Mouse (Mus musculus): ENCODE data around the gene Spata18. TPM values are rescaled to one million over a fixed set of nuclear protein-coding genes. Genes with fewer than 3 reads are reported as not detected.
A peak's percentile ranks its signal among the peaks of the same experiment; 100 is the strongest.

Spata18 gene
- 0.17 TPM in 1 of 2 replicates, not detected in the other for polyA plus RNA-seq (2012; rRNA removed)

DNA sequence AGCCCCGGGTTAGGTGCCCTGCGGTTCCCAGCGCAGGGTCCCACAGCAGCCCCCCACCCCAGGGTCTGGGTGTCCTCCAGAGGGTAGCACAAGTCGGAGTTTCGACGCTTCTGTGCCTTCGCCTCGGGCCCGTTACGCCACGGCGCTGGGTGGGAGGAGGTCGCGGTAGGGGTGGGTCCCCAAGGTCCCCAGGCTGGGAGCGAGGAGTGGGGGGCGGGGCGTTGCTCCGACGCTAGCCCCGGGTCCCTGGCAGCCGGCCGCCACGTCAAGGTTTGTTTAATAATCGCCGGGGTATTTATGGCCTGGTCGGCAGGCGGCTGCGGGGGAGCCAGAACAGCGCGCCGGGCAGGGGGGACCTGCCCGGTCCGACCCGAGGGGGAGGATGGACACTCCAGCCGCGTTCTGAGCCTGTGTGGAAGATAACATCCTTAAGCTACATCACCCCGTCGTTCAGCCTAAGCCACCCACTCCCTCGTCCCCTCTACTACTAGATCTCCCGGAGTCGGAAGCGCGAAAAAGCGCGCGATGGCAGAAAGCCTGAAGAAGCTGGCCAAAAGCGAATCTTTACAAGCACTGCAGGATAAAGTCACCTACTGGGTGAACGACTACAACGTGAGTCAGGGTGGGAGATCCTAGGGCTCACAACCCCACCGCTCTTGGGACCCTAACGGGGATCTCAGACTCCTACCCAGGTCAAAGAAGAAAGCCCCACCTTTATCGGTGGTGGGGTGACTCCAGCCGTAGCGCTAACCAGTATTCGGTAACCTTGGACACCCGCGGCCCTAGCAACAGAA, at the start of gene Spata18:
TSS of gene Spata18 (plus strand) at position 319 of the 794 bp plus-strand sequence.
- no peak for DNase-seq (ENCODE audit: extremely low spot score in 1 of 2, low spot score in 1 of 2)

DNA sequence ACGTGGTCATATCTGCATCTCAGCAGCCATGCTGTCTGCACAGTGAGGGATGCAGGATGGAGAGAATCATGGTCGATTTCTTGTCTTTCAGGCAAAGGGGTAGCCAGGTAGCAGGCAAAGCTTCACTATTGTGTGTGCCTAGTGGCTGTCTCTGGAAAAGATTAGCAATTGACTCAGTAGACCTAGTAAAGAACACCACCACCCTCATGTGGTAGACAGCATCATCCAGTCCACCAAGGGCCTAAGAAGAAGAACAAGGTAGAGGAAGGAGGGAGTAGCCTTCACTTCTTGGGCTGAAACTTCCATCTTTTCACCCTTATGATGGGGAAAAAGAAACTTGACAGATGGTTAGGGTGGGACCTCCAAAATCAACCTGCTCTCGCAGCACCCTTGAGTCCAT, 48.3 kb upstream of the Spata18 start:
- no peak for DNase-seq (ENCODE audit: extremely low spot score in 1 of 2, low spot score in 1 of 2)

DNA sequence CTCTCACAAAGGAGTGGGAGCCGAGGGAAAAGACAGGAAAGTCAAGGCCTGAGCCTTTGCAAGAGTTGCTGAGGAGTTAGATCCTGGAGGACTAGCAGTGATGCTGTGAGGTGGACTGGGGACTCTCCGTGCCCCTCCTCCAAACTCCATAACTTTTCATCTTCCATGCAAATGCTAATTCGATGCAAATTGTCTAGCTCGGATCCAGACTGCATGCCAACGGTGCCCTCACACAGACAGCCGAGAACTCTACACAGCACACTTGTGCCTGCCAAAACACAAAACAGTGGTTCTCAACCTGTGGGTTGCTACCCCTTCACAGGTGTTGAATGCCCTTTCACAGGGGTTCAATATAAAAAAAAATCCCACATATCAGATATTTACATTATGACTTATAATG, 46.6 kb upstream of the Spata18 start:
- peak in 1 of 2 experiments; percentile 19 for DNase-seq (ENCODE audit: extremely low spot score in 1 of 2, low spot score in 1 of 2)

DNA sequence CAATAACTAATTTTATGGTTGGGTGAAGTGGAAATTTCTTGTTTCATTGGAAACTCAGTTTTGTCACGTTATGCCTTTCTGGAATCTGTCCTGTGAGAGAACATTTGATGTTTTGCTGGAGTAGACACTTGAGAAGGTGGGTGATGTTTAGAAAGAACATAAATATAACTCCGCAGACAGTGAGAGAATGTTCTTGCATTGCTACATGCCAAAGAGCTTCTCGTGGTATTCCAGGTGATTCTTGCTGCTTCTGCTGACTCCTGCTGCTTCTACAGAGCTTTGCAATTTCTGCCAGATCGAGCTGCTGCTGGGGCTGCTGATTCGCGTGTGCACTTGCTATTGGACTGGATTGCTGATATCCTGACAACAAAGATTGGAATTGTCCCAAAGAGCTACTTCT, 46.2 kb upstream of the Spata18 start:
- peak in 1 of 2 experiments; percentile 36 for DNase-seq (ENCODE audit: extremely low spot score in 1 of 2, low spot score in 1 of 2)

DNA sequence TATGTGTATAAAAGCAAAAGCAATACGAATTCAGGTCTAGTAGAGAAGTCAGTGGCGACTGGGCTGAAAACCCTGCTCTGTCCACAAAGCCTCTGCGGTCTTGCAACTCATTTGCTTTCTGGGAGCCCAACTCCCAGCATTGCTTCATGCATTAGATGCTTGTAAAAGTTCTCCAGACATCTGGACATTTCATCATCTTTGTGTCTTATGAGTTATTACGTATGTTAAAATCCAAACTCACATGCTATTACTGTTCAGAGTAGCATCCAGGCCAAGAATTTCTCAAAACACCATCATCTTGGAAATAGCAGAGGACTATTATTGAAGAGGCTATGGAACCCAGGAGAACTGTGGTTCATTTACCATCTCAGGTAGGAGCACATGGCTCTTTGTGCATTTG, 40.1 kb upstream of the Spata18 start:
- DNase-seq (ENCODE audit: extremely low spot score in 1 of 2, low spot score in 1 of 2): no peak

DNA sequence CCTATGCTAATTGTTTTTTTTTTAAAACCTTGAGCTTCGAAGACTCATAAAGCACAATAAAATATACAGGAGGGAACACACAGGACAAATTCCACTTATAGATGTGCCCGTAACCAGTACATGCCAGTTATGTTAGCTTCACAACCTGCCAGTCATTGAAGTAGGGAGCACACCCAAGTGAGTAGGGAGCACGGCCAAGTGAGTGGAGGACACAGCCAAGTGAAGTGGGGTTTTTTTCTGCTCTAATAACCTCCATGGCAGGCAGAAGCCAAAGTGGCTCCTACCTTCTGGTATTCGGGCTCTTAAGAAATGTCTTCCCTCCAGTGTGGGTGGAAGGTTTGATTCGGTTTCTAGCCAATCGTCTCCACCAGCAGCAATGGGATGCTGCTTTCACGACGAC, 37.9 kb upstream of the Spata18 start:
- no peak for DNase-seq (ENCODE audit: extremely low spot score in 1 of 2, low spot score in 1 of 2)

DNA sequence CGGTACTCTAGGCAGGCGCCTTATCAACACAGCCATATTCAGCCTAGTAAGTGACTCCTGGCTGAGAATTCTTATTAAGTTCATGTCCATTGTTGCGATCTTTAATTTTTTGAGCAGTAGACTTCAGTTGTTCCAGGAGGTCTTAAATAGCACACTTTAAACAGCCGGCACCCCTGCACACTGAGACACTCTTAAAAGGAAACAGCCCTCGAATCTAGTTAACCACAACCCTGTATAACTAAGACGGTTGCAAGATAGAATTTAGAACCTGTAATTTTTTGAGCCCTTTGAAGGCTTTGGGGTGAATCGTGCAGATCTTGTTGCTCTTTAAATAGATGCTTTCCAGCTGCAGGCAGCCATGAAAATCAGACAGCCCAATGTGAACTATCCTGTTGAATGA, 36.0 kb upstream of the Spata18 start:
- no peak for DNase-seq (ENCODE audit: extremely low spot score in 1 of 2, low spot score in 1 of 2)

DNA sequence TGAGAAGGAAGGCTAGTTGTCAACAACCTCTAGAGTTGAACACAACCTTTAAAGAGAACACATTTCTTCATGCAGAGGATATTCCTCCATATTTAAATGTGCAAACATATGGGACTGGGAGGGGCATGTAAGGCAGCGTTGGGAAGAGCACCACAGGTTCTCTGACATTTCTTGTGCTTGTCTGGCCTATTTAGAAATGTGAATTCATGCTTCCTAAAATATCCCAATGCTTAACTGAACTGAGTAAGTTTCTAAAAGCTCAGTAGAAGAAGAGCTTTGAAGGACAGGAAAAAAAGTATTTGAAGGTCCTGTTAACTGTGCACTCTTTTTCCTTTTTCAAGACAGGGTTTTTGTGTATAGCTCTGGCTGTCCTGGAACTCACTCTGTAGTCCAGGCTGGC, 32.2 kb upstream of the Spata18 start:
- no peak for DNase-seq (ENCODE audit: extremely low spot score in 1 of 2, low spot score in 1 of 2)

DNA sequence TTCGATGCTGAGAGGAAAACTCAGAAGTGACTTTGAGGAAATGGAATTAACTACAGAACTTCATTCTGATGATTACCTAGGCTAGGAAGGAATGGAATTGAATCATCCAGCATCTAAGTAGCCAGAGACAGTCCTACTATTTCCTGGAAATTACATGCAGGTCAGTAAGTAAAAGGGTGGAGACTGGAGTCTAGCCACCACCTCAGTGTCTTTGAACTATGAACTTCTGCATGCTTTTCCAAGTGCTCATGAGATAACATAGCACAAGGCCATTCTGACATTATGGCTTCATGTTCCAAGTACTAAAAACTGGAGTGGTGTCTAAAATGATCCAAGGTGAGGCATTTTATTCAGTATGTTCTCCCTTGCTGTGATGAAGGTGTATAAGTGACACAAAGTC, 25.7 kb upstream of the Spata18 start:
- DNase-seq (ENCODE audit: extremely low spot score in 1 of 2, low spot score in 1 of 2): no peak

DNA sequence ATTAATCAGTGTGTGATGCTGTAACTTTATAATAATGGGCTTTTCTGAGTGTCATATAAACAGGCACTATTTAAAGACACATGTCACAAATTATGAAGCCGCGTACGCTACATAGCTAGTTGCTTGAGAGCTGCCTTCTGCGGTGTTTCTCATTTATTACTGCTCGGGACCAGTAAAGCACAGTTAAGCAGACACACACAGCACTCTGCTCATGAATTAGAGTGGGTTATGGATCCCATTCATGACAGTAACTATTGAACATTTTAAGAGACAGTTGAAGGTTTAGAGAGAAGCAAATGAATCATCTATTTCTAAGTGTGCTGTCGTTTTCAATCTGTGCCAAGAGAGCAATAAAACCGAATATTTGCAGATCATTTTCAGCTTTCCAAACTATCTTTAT, 24.3 kb upstream of the Spata18 start:
- DNase-seq (ENCODE audit: extremely low spot score in 1 of 2, low spot score in 1 of 2): no peak

DNA sequence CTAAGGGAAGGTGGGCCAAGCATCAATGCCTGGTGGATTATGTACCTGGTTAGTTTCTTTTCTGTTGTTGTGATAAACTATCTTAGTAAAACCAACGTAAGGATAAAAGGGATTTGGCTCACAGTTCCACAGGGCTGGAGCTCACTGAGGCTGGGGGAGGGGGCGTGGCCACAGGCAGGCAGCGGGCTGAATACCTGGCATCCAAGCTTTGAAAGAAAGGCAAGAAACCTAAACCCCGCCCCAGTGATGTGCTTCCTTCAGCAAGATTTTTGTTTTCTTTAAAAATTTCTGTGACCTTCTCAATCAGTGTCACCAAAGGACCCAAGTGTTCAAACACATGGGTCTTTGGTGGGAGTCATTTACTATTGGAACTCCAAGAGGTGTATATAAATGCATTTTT, 23.6 kb upstream of the Spata18 start:
- no peak for DNase-seq (ENCODE audit: extremely low spot score in 1 of 2, low spot score in 1 of 2)

DNA sequence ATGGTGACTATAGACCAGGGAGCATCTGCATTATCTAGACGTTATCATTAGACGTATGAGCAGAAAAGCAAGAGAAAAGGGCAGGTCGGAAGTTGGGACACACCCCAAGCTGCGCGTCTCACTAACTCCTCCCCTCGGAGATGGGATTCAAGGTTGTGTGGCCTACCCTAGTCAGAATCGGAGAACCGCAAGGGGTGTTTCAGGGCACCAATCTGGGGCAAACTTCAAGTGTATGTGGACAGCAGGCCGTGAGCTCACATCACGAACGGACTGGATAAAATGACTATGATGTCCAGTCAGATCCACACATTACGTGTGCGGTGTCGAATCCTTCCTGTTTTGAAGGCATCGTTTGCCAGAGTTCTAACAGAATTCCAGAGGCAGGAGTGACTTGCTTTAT, 23.2 kb upstream of the Spata18 start:
- no peak for DNase-seq (ENCODE audit: extremely low spot score in 1 of 2, low spot score in 1 of 2)

DNA sequence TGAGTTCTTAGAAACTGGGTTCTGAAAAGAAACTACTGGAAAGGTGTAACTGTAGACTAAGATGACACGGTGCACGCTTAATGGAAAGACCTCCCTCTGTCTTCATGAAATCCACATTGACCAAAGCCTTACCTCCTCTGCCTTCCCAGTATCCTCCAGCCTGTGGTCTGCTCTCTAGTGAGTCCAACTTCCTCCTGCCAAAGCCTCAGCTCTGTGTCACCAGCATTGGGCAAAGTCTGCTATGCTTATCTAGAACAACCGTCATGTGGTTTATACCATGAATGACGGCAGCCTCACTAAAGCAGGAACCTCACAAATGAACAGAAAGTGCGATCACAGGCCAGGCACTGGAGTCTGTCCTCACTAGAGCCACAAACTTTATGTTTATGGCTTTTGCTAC, 21.0 kb upstream of the Spata18 start:
- no peak for DNase-seq (ENCODE audit: extremely low spot score in 1 of 2, low spot score in 1 of 2)

DNA sequence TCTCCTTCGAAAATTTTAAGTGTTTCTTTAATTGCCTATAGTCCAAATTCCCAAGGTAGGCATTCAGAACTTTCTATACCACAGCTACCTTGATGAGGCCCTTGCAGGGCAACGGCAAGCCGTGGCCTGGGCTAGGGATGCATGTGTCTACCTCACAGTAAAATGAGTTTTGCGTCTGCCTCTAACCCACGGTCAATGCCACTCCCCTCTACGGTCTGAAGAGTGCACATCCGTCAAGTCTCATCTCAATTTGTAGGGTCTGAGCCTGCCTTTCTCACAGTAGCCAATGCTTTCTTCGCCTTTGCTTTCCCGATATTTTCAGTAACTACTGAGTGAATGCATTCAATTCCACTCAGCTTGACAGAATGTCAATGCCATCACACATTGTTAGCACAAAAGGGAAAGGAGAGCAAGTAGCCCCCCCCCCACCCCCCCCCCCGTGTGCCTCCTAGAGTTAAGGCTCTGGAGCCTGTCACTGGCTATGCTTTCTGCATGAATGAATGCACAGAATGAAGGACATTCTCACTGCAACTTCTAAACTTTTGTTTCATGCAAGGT, 20.1 kb upstream of the Spata18 start:
- no peak for DNase-seq (ENCODE audit: extremely low spot score in 1 of 2, low spot score in 1 of 2)

DNA sequence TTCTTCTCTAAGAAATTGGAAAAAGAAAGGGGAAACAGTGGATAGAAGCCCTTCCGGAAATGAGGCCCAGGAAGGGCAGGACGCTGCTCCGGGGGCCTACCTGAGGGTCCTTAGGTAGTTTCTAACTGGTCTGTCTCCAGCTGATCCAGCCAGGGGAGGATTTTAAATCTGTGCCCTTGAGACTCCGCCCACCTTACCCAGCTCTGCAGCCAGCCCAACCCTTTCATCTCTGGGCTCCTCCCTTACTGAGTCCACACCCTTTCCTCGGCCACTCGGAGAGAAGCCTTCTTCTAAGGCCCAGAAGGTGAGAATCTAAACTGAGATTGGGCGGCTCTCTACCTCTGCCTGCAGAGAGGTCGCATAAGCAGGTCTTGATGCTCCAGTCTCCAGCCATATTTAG, 18.9 kb upstream of the Spata18 start, which contains the start of gene Lrrc66:
TSS of gene Lrrc66 (minus strand) at position 236 of the 400 bp plus-strand sequence.
- no peak for DNase-seq (ENCODE audit: extremely low spot score in 1 of 2, low spot score in 1 of 2)

DNA sequence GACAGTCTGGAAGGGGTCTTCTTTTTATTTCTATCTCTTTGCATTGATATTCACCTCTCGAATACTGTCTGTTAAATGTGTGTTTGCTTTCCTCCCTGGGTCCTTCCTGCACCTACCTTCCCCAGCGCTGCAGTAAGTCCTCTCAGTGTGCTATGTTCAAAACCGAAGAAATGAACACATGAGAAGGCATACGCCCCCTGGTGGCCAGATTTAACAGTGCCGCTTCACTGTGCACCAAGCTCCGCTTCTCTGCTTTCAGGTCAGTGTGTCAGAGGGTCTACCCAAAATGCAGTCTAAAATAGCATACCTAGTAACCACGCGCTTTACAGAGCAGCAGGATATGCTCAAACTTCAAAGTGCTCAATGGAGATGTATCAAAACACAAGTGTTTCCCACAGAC, 18.0 kb upstream of the Spata18 start:
- DNase-seq (ENCODE audit: extremely low spot score in 1 of 2, low spot score in 1 of 2): peak; percentile 52 to 93

DNA sequence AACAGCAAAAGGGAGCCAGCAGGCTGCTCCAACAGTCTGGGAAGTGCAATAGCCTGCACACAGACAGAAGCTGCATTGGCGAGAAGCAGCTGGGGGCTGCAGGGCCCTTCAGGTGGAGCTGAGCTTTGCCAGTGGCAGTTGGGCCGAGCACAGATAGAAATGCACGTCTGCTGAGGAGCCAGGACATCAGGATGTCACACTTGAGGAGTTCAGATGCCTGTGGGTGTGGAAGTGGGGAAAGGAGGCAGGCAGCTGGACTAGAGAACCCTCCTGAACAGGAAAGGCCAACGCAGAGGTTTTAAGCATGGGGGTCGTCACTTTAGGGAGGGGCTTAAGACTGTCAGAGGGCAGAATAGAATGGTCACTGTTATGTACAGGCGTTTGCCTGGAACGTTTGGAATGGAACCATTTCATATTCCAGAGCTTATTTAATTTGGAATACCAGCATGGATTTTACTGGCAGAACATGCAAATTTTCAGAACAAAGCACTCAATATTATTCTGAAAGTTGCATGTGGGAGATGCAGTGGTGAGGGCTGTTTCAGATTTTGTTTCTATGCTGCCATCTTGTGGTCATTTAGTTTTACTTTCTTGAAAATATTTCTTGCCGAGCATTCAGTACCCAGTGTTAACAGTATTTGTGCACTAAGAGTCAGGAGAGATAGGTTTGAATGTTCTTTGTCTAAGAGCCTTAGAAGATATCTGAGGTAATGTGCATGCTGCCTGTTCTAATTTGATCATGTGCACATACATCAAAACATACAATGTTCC, 13.7 kb upstream of the Spata18 start:
- peak in 1 of 2 experiments; percentile 78 for DNase-seq (ENCODE audit: extremely low spot score in 1 of 2, low spot score in 1 of 2)

DNA sequence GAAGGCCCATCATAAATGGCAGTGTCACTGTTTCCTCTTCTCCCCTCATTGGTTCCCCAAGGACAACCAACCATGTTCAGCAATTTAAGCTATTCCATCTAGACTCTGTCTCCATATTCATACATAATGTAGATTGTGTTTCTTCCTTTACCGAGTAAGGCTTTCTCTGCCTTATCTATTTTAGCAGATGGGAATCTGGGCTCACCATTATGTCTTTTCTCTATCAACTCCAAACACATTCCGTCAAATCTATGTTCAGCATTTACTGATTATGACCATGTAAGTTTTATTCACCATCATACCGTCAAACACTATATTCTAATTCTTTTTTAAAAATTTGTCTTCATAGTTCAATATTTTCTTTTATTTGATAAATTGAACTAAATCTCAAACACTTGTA, 10.1 kb upstream of the Spata18 start:
- DNase-seq (ENCODE audit: extremely low spot score in 1 of 2, low spot score in 1 of 2): no peak

DNA sequence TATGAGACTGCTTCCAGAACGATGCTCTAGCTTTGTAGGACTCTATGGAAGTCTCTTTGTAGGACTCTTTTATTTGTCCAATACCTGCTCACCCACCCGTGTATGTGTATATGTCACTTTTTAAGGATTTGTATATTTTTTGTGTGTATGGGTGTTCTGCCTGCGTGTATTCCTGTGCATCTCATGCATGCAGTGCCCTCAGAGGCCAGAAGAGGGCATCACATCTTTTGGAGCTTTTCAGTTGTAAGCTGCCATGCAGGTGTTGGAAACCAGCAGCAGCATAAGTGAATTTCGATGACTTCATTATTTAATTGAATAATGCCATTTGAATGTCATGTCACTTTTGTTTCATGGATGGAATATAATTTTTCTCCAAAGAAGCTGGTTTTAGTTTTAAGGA, 9.1 kb upstream of the Spata18 start:
- DNase-seq (ENCODE audit: extremely low spot score in 1 of 2, low spot score in 1 of 2): peak in 1 of 2 experiments; percentile 50

DNA sequence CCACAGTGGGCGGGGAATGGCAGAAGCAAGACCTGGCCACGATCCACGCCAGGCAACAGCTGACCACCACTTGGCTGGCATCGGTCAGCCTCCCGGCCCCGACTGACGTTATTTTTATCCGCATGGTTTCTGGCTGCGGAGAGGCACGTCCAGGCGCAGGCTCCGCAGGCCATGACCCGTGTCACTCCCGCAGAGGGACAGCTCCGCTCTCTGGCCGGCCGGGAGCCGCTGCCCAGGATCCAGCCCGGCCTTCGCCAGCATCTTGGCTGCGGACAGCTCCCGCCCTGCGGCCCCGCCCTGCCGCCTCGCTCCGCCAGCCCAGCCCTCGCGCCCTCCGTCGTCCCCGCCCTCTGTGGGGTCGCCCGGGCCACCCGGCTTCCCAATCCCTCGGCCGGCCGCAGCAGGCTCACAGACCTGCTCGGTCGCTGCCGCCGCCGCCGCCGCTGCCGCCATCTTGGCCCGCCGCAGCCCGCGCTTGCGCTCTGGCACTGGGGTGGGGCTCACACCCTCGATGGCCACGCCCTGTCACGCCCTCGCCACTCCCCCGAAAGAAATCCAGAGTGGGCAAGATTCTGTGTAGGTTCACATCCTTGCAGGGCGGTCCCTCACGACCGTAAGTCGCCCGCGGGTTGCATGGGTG, 3.8 kb upstream of the Spata18 start, which contains the start of gene Sgcb:
TSS of gene Sgcb (minus strand) at position 530 of the 640 bp plus-strand sequence.
- DNase-seq (ENCODE audit: extremely low spot score in 1 of 2, low spot score in 1 of 2): peak; percentile 76 to 90
